Mouse (Mus musculus): ENCODE results near the gene AC153137.1. TPM values are rescaled to one million over a fixed set of nuclear protein-coding genes. Genes with fewer than 3 reads are reported as not detected.

Gene AC153137.1
- polyA plus RNA-seq (2021; fragmentation: Nextera tagmentation) = not detected in 2 replicates
- long read RNA-seq, experiment 1 = 0 reads
- long read RNA-seq, experiment 2 = 0 reads

DNA sequence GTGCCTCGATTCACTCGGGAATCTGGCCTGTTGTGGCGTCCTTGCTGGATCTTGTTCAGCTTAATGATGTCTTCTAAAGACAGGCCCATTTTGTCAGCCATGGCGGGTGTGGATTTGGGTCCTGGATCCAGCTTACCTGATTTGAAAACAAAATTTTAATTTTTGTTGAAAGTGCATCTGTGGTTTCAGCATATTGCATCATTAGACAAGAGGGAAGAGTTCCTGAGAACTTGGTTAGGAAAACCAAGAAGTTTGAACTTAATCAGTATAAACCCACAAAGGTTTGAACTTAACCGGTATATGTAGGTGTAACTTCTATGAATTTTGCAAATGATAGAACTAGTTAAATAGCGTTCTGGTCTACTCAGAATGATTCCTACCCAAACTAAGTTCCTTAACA lies at the start of gene AC153137.1:
Gene AC153137.1, minus strand, starts transcription at position 101 of the 400 bp plus-strand sequence.

Other genes with a start within 250 kb of the AC153137.1 start
- gene Phf3, start 104.0 kb downstream of the AC153137.1 start, polyA plus RNA-seq (2021; fragmentation: Nextera tagmentation) = 7.0 and 8.6 TPM in 2 replicates
- gene Lgsn, start 198.4 kb upstream of the AC153137.1 start, polyA plus RNA-seq (2021; fragmentation: Nextera tagmentation) = not detected in 2 replicates
- not detected in 2 replicates for gene 4931428L18Rik, start 244.7 kb upstream of the AC153137.1 start, polyA plus RNA-seq (2021; fragmentation: Nextera tagmentation)
- not detected in 2 replicates for gene Pih1d3, start 244.9 kb upstream of the AC153137.1 start, polyA plus RNA-seq (2021; fragmentation: Nextera tagmentation)

Data from layer of hippocampus, adult 6 months (tissue).